Mouse (Mus musculus) brain, adult 2 months (tissue): ENCODE data around the gene Prickle2.

Experiments
- DNase-seq: peaks from one replicate; pipeline ENCODE4 v3.0.0; 2011; ENCODE audit warnings: low read depth, low spot score

Prickle2 gene

DNA sequence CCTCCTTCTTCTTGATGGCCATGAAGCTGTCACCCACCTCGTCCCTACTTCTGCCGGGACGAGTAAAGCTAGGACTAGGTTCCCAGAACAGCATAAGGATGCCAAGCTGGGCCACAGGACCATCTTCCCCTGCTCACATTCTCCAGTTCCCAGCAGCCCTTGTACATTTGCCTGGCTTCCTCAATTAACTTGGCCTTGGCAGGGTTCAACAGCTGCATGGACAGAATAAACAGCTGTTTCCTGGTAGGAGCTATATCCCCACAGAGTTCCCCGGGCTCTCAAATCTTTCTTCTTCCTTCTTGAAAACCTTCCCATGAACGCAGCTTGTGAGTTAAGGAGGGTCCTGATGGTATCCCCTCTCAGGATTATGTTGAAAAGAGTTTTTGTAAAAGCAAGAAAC is 317.3 kb downstream of the Prickle2 start:
- DNase-seq, result no peak

DNA sequence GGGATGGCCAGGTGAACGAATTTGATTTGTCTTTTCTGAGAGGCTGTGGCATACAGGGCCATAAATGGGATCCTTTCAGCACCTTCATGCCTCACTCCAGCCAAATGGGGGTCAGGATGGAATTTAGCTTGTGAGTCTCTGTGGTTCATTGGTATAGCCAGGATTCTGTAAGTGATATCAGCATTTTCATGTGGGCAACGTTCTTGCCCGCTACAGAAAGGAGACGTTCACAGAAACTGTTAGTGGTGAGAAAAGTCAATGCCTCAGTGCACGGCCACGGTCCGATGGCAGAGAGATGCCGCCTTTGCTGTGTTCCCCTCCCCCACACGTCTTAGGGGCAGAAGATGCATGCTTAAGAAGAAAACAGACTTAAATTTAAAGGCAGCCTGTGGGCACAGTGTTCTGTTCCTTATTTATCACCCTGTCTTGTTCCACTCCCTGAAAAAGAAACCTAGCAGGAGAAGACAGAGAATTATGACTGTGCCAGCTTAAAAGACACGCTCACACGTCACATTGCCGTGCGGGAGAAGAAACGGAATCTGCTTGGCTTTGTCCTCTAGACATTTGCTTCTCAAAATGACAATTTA is 322.7 kb downstream of the Prickle2 start:
- DNase-seq, result peak; percentile 79

DNA sequence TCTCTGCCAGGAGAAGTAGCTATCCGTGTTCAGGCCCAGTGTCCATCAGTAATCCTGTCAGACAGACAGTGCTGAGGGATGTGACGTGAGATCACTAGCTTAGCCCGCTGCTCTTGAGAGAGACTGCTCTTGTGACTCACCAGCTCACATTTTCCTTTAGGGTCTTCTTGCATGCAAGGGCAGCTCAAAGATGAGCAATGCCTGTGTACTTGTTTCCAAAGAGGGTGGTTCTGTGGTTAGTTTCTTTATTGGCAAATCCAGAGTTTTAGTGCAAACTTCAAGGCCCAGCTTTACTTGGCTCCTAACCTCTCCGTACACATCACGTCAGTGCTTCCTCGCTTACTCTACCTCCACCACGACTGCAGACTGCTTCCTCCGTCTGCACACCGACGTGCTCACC is 324.9 kb downstream of the Prickle2 start:
- DNase-seq, result no peak

- DNase-seq, result no peak
These were observed 331.1 kb downstream of the Prickle2 start for GRCm38 (mm10) chr6:92374826-92375225.

GRCm38 (mm10) chr6:92370896-92371295 is 335.1 kb downstream of the Prickle2 start:
- DNase-seq, result no peak

DNA sequence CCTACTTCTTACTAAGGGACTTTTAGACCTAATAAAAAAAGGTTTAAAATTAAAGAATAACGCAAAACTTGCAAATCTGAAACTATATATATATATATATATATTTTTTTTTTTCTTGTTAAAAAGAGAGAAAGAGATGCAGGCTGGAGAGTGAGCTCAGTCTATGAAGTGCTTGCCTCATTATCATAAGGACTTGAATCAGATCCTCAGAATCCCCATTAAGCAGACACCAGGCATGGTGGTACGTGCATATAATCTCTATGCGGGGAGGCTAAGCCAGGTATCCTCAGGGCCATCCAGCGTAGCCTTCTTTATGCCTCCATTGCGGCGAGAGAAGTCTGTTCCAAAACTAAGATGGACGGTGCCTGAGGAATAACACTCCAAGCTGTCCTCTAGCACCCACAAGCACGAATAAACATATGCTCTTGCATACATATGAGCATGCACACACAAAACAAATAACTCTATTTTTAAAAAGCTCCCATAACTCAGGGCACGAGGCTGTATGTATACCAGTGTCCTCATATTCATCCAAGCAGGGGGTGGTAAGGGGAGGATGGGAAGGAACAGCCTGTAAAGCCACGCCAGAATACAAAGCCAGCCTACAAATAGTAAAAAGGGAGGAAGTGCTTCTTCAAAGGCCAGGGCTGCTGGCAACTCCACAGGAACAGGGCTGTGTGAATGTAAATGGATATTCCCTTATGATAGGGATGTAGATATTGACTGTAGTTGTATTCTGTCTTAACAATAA is 358.5 kb downstream of the Prickle2 start:
- peak; percentile 60 for DNase-seq

DNA sequence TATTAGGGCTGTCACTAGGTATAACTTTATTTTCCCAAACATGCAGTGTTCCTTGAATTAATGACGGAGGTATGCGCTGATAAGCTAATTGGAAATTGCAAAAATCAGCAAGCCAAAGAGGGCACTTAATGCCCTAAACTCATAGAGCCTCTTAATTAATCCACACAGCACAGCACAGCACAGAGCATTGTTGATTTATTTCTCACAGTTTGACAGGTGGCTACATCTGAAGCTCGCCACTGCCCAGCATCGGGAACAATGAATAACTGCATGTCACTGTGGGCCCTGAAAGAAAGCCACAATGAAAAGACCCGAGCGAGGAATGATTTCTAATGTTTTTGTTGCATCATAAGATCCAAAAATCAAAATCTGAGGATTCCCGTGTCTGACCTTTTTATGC is 359.2 kb downstream of the Prickle2 start:
- DNase-seq, result no peak

DNA sequence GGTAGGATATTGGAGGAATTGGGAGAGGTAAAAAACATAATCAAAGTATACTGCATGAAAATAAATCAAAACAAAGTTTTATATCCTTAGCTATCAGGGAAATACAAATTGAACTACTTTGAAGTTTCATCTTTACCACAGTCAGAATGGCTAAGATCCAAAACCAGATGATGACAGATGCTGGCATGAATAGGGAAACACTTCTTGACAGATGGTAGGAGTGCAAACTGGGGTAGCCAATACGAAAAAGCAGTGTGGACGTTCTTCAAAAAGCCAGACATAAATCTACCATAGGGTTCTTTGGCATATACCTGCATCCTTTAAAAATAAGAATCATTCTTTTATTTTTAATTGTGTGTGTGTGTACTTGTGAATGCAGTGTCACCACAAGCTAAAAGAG is 360.8 kb downstream of the Prickle2 start:
- DNase-seq, result peak; percentile 76

- peak; percentile 70 for DNase-seq
These were observed 361.4 kb downstream of the Prickle2 start for GRCm38 (mm10) chr6:92344588-92344987.
